Mouse (Mus musculus) naive thymus-derived CD4-positive, alpha-beta T cell, adult 2 months (primary cell): Measurements from ENCODE around the gene Gm10277.

Experiments used
- DNase-seq: peaks from one replicate; pipeline ENCODE4 v3.0.0-alpha.2; 2011; ENCODE audit warnings: low read depth

The Gm10277 gene

GRCm38 (mm10) chr11:77800491-77800868, 12.9 kb upstream of the Gm10277 start:
- DNase-seq = no peak

DNA sequence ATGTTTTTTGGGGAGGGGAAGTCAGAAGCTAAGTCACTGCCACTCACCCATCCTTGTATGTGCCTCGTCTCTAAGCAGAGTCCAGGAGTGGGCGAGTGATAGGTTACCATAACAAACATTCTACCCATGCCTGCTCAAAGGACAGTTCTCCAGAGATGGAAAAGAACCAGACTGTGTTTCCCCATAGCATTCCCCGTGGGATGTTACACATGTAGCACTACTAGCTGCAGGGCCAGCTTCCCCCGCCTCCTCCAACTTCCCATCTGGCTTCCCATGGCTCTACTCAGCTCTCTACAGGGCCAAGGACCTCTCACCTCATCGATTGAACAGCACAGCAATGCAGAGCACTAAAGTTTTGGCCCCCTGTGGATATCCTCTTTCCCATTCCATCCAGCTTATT, 7.7 kb upstream of the Gm10277 start:
- no peak for DNase-seq

GRCm38 (mm10) chr11:77793238-77793930, 5.8 kb upstream of the Gm10277 start:
- DNase-seq = peak; percentile 99

GRCm38 (mm10) chr11:77792566-77792909, 5.0 kb upstream of the Gm10277 start:
- no peak for DNase-seq

- peak; percentile 87 for DNase-seq
Measured at GRCm38 (mm10) chr11:77791752-77792565, 4.4 kb upstream of the Gm10277 start.

DNA sequence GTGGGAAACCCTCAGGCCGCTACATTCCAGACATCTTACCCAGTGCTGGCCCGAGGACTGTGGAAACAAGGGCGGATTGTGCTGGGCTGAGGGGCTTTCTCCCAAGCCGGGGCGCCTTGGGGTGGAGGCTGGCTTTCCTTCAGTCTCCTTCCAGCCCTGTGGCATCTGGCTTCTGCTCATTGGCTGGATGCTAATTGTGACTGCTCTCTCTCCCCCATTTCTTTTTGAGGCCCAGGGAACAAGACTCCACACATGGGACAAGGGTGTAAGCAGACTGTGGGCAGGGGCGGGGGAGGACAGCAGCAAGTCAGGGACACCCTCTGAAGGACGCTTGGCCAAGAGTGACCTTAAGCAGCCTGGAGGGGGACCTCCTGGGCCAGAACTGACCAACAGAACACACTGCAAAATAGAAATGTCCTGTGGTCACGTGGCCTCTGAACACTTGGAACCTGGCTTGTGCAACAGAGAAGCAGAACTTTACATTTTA, 3.7 kb upstream of the Gm10277 start:
- peak; percentile 24 for DNase-seq

GRCm38 (mm10) chr11:77790286-77790685, 2.7 kb upstream of the Gm10277 start:
- peak; percentile 30 for DNase-seq

DNA sequence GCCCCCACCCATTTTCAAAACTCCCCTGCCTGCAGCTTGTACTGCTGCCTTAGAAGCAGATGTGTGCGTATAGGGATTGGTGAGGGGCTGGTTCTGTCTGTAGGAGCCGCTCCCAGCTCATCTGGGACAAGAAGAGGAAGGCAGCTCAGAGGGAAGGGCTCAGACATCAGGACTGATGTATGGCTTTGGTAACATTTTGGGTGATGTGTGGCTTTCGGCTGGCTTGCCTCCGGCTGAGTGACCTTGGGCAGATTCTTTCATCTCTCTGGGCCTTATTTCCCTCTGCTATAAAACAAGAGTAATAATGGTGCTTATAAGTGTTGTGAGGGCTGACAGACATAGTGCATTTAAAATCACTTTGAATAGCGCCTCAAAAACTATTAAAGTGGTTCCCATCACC, 2.0 kb upstream of the Gm10277 start:
- DNase-seq = no peak

- no peak for DNase-seq
Measured at GRCm38 (mm10) chr11:77785768-77786561, 1.6 kb downstream of the Gm10277 start.

GRCm38 (mm10) chr11:77785396-77785767, 2.2 kb downstream of the Gm10277 start:
- DNase-seq = no peak

GRCm38 (mm10) chr11:77784894-77785293, 2.7 kb downstream of the Gm10277 start:
- DNase-seq = no peak

GRCm38 (mm10) chr11:77783747-77784646, 3.5 kb downstream of the Gm10277 start:
- peak; percentile 61 for DNase-seq

DNA sequence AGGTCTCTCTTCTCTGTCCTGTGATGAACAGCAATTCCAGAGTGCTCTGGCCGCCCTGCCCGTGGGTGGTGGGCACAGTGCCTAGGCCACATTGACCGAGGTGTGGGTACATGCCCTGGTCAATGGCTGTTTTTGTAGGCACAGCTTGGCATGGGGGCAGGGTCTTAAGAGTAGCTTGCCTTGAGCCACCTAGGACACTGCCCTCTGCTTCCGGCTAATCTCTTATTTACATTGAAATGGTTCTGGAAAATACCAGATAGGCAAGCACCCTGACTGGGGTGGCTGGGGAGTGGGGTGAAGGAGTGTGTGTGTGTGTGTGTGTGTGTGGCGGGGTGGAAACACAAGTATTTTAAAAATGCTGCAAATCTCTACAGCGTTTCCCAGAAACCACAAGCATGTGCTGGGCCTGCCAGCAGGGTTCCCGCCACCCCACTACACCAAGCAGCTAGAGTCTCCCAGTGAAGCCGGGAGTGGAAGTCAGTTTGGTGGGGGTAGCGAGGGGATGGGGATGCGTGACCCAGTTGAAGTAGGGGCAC, 4.3 kb downstream of the Gm10277 start:
- DNase-seq = no peak

DNA sequence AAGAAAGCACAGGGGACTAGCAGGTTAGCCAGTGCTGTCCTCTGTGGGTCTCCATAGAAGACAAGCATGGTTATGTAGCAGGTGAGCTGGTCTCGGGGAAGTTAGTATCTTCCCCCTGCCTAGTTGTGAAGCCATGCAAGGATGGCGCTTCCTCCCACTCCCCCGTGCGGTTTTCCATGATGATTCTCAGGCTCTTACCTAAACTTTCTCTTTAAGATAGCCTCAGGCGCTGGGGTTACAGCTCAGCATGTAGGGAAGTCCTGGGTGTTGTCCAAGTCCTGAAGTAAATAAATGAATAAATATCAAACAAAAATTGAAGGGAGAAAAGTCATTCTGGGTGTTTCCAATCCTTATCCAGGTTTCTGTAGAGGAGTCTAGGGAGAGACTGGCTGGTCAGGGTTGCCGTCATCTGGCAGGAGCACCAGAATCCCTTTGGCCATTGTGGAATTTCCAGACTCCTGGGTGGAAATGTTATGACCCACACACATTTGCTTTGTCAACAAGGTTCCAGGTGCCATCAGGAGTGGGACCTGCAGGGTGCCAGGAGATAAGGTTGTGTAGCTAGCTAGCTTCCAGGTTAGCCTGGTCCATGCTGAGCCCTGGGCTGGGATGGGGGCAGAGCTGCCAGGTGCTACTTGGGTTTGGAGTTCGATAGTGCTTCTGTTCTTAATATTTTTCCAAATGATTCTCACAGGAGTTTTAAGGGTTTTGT, 5.3 kb downstream of the Gm10277 start:
- no peak for DNase-seq

DNA sequence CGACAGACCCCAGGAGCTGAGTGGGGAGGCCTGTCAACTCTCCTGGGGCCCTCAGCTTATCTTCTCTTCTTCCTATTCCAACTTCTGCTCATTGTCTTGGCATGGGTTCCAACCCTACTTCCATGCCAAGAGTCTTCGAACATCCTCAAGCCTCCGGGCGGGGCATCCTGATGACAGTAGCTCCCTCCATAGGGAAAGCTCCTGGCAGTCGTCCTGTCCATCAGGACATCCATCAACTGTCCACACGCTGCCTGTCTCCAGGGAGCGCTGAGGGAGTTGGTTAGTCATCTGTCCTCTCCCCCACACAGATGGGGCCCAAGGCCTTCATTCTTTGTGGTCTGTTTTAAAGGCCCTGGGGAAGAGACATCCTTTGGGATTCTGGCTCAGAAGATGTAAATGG, 6.5 kb downstream of the Gm10277 start:
- DNase-seq = no peak

DNA sequence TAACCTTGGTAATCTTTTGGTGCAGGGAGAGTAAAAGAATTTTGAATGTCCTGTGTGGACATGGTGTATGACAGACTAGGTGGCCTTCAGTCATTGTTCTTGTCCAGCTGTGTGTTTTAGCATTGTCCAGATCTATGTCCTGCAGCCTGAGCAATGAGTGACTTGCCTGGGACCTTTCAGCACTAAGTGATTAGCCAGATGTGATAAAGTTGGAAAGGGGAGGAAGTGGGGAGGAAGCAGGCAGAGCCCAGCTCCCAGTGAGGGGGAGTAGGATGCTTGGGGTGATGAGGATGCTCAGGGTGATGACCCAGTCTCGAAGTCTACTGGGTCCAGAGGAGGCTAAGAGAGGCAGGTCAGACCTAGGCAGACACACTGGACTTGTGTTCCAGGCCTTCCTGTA, 8.3 kb downstream of the Gm10277 start:
- DNase-seq = no peak

DNA sequence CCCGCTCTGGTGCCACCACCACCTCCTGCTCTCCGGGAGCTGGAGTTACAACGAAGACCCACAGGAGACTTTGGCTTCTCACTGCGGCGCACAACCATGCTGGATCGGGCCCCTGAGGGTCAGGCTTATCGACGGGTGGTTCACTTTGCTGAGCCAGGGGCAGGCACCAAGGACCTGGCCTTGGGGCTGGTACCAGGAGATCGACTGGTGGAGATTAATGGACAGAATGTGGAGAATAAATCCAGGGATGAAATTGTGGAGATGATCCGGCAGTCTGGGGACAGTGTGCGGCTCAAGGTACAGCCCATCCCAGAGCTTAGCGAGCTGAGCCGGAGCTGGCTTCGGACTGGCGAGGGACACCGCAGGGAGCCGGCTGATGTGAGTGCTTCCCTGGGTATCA, 9.6 kb downstream of the Gm10277 start:
- DNase-seq = no peak

GRCm38 (mm10) chr11:77777436-77777835, 10.1 kb downstream of the Gm10277 start:
- no peak for DNase-seq

DNA sequence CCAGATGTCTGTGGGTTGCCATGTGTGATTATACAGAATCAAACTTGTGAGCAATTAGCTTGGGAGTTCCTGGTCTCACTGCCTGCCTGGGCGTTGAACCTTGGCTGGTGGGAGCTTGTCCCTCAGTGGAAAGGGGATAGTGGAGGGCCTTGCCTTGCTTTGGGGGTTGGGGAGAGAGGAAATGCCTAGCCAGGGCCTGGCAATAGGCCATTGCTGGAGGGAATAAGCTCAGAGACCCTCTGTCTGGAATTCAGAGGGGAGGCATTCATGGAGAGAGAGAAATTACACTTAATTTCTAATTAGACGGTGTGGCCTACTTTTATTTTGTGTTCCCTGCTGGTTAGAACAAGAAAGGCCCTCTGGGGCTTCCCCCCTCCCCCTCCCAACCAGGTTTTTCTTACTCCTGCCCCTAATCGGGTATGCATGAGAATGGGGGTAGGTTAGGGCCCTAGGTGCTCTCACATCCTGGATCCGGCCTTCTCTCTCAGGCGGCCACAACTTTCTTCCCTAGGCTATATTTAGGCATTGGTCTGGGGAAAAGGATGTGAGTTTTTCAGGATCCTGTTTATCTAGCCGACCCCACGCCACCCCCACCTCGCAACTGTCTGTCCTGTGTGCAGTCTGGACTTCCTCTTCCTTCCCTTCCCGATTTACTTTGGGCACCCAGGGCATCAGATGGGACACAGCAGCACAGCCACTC, 11.7 kb downstream of the Gm10277 start:
- no peak for DNase-seq
